Mouse (Mus musculus) midbrain, embryonic 13.5 days (tissue): ENCODE results near the gene Smim5. TPM values are rescaled to one million over a fixed set of nuclear protein-coding genes. Genes with fewer than 3 reads are reported as not detected.

Source experiments
- ATAC-seq: fragments of 200-750 bp; cut with Nextera tagmentation; 2 replicates; pipeline ENCODE4 v1.8.0; 2017; ENCODE audit warnings: mild to moderate bottlenecking, moderate TSS enrichment, moderate library complexity
- H3K27ac ChIP-seq: fragments of 300-500 bp; sonication (generic); 2 replicates; pipeline ENCODE4 v1.5.1; 2015; ENCODE audit warnings: inconsistent platforms, mild to moderate bottlenecking, moderate library complexity
- H3K27me3 ChIP-seq: fragments of 300-500 bp; sonication (generic); 2 replicates; pipeline ENCODE4 v1.6.1; 2015; ENCODE audit warnings: mild to moderate bottlenecking, inconsistent platforms
- H3K36me3 ChIP-seq: fragments of 300-500 bp; sonication (generic); 2 replicates; pipeline ENCODE4 v1.6.1; 2015; ENCODE audit warnings: mild to moderate bottlenecking, inconsistent platforms
- H3K4me1 ChIP-seq: fragments of 300-500 bp; sonication (generic); replicated peaks from 2 replicates; pipeline ENCODE4 v1.6.1; 2015; ENCODE audit warnings: inconsistent platforms
- H3K4me2 ChIP-seq: fragments of 300-500 bp; sonication (generic); replicated peaks from 2 replicates; pipeline ENCODE4 v1.6.1; 2015; ENCODE audit warnings: moderate library complexity, mild to moderate bottlenecking, inconsistent platforms
- H3K4me3 ChIP-seq: fragments of 300-500 bp; sonication (generic); replicated peaks from 2 replicates; pipeline ENCODE4 v1.5.1; 2015; ENCODE audit warnings: mild to moderate bottlenecking, inconsistent platforms
- H3K9ac ChIP-seq: fragments of 300-500 bp; sonication (generic); replicated peaks from 2 replicates; pipeline ENCODE4 v1.6.1; 2015; ENCODE audit warnings: mild to moderate bottlenecking, inconsistent platforms
- H3K9me3 ChIP-seq: fragments of 300-500 bp; sonication (generic); 2 replicates; pipeline ENCODE4 v1.6.1; 2016; ENCODE audit warnings: mild to moderate bottlenecking, inconsistent platforms
- WGBS: fragments of 180-500 bp; shearing (Covaris S2); methylation state at CpG from one replicate; pipeline ENCODE4 v1.1.7; 2015; 5-methylcytosine and 5-hydroxymethylcytosine counted together
- polyA plus RNA-seq: library from polyadenylated mRNA; unstranded; fragments of >200 nt; fragmentation: Nextera tagmentation; extraction: Ambion mirVana; gene quantifications from 2 replicates; pipeline ENCODE4 v1.2.1, GENCODE M21; 2015

The Smim5 gene
- polyA plus RNA-seq, 1 experiment from 2014 or later = 1.4 TPM

DNA sequence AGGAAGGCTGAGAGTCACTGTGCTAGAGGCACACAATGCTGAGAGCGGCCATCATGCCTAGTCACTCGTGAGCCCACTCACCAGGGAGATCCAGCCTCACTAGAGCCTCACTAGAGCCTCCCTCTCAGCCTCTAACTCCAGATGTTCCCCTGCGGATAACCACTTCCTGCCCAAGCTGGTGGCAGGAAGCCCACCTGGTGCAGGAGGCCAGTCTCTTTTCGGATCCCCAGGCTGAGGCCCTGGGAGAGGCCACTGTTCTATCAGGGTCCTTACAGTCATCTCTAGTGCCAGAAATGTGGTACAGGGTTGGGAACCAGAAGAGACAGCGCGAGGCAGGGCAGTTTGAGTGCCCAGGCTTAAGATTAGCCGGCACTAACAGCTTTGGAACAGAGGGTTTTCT, 1.3 kb upstream of the Smim5 start:
- H3K36me3 ChIP-seq = peaks cover 36% of the 10 kb centered on the region
- H3K4me3 ChIP-seq = no peak overlapping the region
- H3K4me1 ChIP-seq = peaks cover 16% of the 10 kb centered on the region
- no peaks in the 10 kb centered on the region for H3K27me3 ChIP-seq
- H3K9ac ChIP-seq = no peak overlapping the region
- no peak overlapping the region for H3K4me2 ChIP-seq
- no peak overlapping the region for H3K27ac ChIP-seq
- no peak for ATAC-seq
- H3K9me3 ChIP-seq = no peaks in the 10 kb centered on the region
- 93% methylated on average over 7 of the region's 7 CpGs for WGBS

GRCm38 (mm10) chr11:115898886-115899285, 880 bp upstream of the Smim5 start:
- Histone ChIP-seq H3K4me2 (no peak overlapping the region), H3K36me3 (peaks cover 32% of the 10 kb centered on the region), H3K27me3 (no peaks in the 10 kb centered on the region), H3K9me3 (no peaks in the 10 kb centered on the region), H3K27ac (no peak overlapping the region), H3K9ac (no peak overlapping the region), H3K4me3 (no peak overlapping the region), H3K4me1 (peaks cover 19% of the 10 kb centered on the region)
- ATAC-seq = no peak
- WGBS = 23% methylated on average over 4 of the region's 4 CpGs

DNA sequence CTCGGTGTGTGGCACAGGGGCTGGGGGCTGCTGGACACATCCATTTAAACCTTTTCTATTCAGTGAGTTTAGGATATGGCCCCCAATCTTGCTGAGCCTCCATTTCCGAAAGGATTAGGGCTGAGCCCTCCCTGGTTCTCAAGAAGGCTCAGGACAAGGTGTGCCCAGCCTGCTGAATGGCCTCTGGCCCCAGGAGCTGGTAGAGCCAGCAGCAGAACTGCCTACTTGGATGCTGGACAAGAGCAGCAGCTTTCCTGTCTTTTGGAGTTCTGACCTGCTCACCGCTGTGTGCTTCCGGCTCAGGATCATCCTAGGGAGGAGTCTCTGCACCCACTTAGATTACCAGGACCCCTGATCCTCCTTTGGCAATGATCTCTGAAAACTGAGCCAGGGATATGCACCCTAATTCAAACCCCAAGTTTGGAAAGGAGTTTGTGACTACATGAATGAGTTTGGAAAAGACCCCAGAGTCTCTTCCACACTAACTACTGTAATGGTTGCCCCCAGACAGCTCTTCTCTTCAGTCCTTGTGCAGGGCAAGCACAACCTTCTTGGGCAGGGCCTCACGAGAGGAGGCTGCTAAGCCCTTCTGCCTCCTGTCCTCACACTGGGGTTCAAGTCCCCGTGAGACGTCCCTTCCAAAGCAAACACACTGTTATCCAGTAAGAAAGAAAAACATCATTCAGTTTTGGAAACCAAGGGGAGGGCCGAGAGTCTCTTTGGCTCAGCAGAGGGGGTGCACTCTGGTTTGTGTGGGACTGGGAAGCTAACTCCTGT, 983 bp downstream of the Smim5 start:
- Histone ChIP-seq H3K27ac (no peak overlapping the region), H3K4me1 (peaks cover 29% of the 10 kb centered on the region), H3K27me3 (no peaks in the 10 kb centered on the region), H3K9ac (peak overlapping the region; percentile 46; the same call in 1 of the 2 replicates), H3K36me3 (peaks cover 21% of the 10 kb centered on the region), H3K4me3 (no peak overlapping the region), H3K9me3 (no peaks in the 10 kb centered on the region), H3K4me2 (no peak overlapping the region)
- ATAC-seq = no peak
- 75% methylated on average over 8 of the region's 8 CpGs for WGBS

DNA sequence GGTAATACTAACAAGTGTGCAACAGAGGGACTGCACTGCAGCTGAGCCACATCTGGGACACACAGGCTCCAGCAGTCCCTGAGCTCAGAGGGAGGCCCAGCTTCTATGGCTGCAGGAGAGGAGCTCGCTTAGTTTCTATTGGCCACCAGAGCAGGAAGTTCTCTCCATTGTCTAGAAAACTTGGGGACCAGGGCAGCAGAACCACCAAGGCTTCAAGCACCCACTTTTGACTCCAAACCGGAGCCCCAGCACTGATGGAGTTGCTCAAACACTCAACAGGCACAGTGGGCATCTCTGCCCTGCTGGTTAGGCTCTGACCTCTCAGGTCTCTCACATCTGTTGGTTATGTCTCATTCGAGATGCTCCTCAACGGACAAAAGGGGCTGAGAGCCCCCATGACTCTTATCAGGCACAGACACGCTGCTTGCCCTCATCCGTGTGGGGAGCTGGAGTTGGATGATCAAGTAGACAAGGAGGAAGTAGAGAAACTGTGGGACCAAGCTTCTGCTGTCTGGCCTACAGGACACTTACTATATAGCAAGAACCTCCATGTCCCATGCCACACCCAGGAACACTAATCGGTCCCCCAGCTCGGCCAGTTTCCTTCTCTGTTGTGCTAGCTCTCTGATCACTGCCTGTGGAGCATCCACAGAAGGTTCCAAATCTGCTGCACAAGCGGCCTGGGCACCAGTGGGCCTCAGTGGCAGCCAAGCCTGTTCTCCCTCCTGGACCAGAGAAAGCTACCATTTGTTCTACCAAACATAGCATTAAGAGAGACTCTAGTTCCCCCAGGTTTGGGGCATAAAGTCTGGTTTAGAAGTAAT, 1.8 kb downstream of the Smim5 start:
- Histone ChIP-seq H3K9me3 (no peaks in the 10 kb centered on the region), H3K4me2 (no peak overlapping the region), H3K27me3 (no peaks in the 10 kb centered on the region), H3K36me3 (peaks cover 13% of the 10 kb centered on the region), H3K9ac (peak overlapping the region; percentile 46; the same call in 1 of the 2 replicates), H3K4me1 (peaks cover 31% of the 10 kb centered on the region), H3K27ac (no peak overlapping the region), H3K4me3 (no peak overlapping the region)
- 86% methylated on average over 9 of the region's 9 CpGs for WGBS
- no peak for ATAC-seq

DNA sequence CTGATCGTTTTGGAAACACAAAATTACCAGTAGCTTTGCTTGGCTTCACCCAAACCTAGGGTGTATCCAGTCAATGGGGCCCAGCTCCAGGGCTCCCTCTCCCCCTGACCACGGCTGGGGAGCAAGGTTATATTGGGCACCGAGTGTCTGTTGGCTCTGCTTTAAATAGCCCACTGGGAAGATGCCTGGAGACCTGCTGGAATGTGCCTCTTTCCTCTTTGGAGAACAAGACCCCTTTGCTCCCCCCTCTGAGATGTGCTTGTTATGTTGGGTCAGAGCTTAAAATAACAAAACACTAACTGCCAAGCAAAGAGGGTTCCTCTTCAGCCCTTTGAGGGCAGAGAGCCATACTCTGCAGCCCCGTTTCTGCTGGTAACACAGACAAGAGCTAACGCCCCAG, 2.4 kb downstream of the Smim5 start:
- no peak overlapping the region for H3K4me2 ChIP-seq
- H3K36me3 ChIP-seq = peaks cover 7% of the 10 kb centered on the region; the same call in 1 of the 2 replicates
- H3K4me1 ChIP-seq = peaks cover 31% of the 10 kb centered on the region
- H3K27ac ChIP-seq = no peak overlapping the region
- no peak for ATAC-seq
- WGBS = 93% methylated on average over 5 of the region's 5 CpGs
- no peaks in the 10 kb centered on the region for H3K27me3 ChIP-seq
- no peak overlapping the region for H3K4me3 ChIP-seq
- no peak overlapping the region for H3K9ac ChIP-seq
- H3K9me3 ChIP-seq = no peaks in the 10 kb centered on the region

DNA sequence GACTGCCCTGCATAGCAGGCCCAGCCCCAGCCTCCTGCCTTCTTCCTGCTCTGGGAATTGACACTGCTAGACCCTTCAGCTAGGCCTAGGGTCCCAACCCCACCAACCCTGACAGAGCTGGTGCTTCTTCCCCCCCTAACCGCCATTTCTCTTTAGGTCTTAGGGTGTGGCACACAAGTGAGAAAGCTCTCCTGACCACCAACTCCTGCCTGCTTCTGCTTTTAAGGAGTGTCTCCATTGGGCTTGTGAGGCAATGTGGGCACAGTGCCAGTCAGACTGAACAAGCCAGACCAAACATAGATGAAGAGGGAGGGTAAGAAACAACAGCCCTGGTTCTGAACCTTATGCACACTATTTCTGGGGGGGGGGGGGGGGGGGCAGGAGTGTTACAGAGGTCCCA, 3.1 kb downstream of the Smim5 start:
- H3K4me1 ChIP-seq = peaks cover 31% of the 10 kb centered on the region
- no peak overlapping the region for H3K27ac ChIP-seq
- no peak overlapping the region for H3K4me3 ChIP-seq
- ATAC-seq = no peak
- H3K36me3 ChIP-seq = peaks cover 7% of the 10 kb centered on the region; the same call in 1 of the 2 replicates
- 77% methylated on average over 1 of the region's 1 CpGs for WGBS
- H3K4me2 ChIP-seq = no peak overlapping the region
- H3K27me3 ChIP-seq = no peaks in the 10 kb centered on the region
- no peaks in the 10 kb centered on the region for H3K9me3 ChIP-seq
- no peak overlapping the region for H3K9ac ChIP-seq

GRCm38 (mm10) chr11:115903384-115904230, 3.8 kb downstream of the Smim5 start:
- no peak for ATAC-seq
- Histone ChIP-seq H3K27me3 (no peaks in the 10 kb centered on the region), H3K36me3 (peaks cover 14% of the 10 kb centered on the region), H3K4me3 (no peak overlapping the region), H3K27ac (no peak overlapping the region), H3K9ac (no peak overlapping the region), H3K4me1 (peaks cover 31% of the 10 kb centered on the region), H3K4me2 (no peak overlapping the region), H3K9me3 (no peaks in the 10 kb centered on the region)
- 80% methylated on average over 11 of the region's 11 CpGs for WGBS

GRCm38 (mm10) chr11:115904231-115904955, 4.6 kb downstream of the Smim5 start:
- Histone ChIP-seq H3K9ac (no peak overlapping the region), H3K27ac (no peak overlapping the region), H3K4me2 (no peak overlapping the region), H3K36me3 (peaks cover 20% of the 10 kb centered on the region), H3K9me3 (no peaks in the 10 kb centered on the region), H3K27me3 (no peaks in the 10 kb centered on the region), H3K4me3 (no peak overlapping the region), H3K4me1 (peaks cover 31% of the 10 kb centered on the region)
- ATAC-seq = no peak
- WGBS = 82% methylated on average over 8 of the region's 8 CpGs

- H3K9me3 ChIP-seq = no peaks in the 10 kb centered on the region
- H3K4me3 ChIP-seq = no peak overlapping the region
- H3K36me3 ChIP-seq = peaks cover 21% of the 10 kb centered on the region
- WGBS = 40% methylated on average over 16 of the region's 16 CpGs
- H3K27ac ChIP-seq = no peak overlapping the region
- no peaks in the 10 kb centered on the region for H3K27me3 ChIP-seq
- ATAC-seq = no peak
- H3K4me2 ChIP-seq = no peak overlapping the region
- H3K4me1 ChIP-seq = peaks cover 25% of the 10 kb centered on the region
- 0 out of 2 replicates have a peak overlapping the region, but pooled peaks have one; percentile 14 for H3K9ac ChIP-seq
Observed at GRCm38 (mm10) chr11:115904956-115905790, 5.4 kb downstream of the Smim5 start.

- H3K4me2 ChIP-seq = no peak overlapping the region
- no peaks in the 10 kb centered on the region for H3K27me3 ChIP-seq
- H3K27ac ChIP-seq = no peak overlapping the region
- 0 out of 2 replicates have a peak overlapping the region, but pooled peaks have one; percentile 23 for H3K9ac ChIP-seq
- peaks cover 28% of the 10 kb centered on the region for H3K36me3 ChIP-seq
- 76% methylated on average over 3 of the region's 3 CpGs for WGBS
- no peaks in the 10 kb centered on the region for H3K9me3 ChIP-seq
- ATAC-seq = no peak
- H3K4me3 ChIP-seq = no peak overlapping the region
- 0 out of 2 replicates have a peak, but pooled peaks cover 17% of the 10 kb centered on the region for H3K4me1 ChIP-seq
Observed at GRCm38 (mm10) chr11:115906116-115906515, 6.3 kb downstream of the Smim5 start.
